5 mouse cellular contexts compared by ENCODE assay signal in genomic region chr7:118304338-118304737, GRCm38 (mm10).
"Had no signal": no experiment of that assay in that cellular context is flagged by ENCODE, and none has a peak within 500 bp of the region (broad histone marks: within the 10 kb centered on the region; RNA-seq: fewer than 3 reads in every experiment).

No protein-coding gene starts in this region.

- H3K27ac ChIP-seq: limb, embryonic 12.5 days; limb, embryonic 15.5 days; liver, embryonic 13.5 days; macrophage; stomach, postnatal 0 days had no signal

- H3K4me3 ChIP-seq: limb, embryonic 12.5 days; limb, embryonic 15.5 days; liver, embryonic 13.5 days had no signal
